Mouse (Mus musculus): ENCODE measurements around the gene Gm17349. TPM values are rescaled to one million over a fixed set of nuclear protein-coding genes. Genes with fewer than 3 reads are reported as not detected.

Gene Gm17349
- polyA plus RNA-seq (2012; rRNA removed) (not detected in 2 replicates), polyA plus RNA-seq (2014; fragmentation: Nextera tagmentation; extraction: Ambion mirVana) (not detected in 2 replicates)

DNA sequence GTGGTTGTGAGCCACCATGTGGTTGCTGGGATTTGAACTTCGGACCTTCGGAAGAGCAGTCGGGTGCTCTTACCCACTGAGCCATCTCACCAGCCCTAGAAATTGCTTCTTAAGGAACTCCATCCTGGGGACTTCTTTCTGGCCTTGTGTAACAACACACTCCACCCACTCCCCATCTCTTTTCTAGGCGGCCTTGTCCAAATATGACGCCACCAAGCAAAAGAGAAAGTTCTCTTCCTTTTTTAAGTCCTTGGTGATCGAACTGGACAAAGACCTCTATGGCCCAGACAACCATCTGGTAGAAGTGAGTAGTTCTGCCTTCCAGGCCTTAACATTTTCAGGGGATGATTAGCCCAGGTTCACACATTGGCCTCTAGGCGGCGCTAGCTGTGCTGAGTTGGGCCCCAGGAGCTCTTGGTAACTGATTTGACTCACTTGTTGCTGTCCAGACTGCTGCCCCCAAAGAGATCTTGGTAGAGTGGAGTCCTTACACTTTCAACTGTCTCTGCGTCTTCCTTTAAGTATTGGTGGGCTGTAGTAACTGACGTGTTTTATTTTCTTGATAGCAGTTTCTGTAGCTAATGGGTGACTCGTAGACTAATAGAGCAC lies at the start of gene Gm17349:
Gm17349 (minus strand) TSS at position 51 of the 609 bp plus-strand sequence.
- no peaks in the 10 kb centered on the region for H3K9me3 ChIP-seq (ENCODE audit: control insufficient read depth, low read length)
- no peak within 1 kb of the TSS for H3K4me2 ChIP-seq (ENCODE audit: low read depth)
- WGBS (ENCODE audit: insufficient replicate concordance): 59% methylated on average over 11 of the region's 11 CpGs
- H3K4me3 ChIP-seq (ENCODE audit: insufficient read depth in 1 of 2, low read depth in 2 of 2, low read length in 2 of 2): no peak within 1 kb of the TSS
- DNase-seq (ENCODE audit: low read depth in 3 of 3, low spot score in 3 of 3) (peak in 1 of 3 experiments; percentile 55), ATAC-seq (ENCODE audit: insufficient read depth) (no peak)
- peak; percentile 92 for TF ChIP-seq CTCF (IDR thresholded peaks at IDR 0.05; ENCODE audit: low read depth)
- no peak for TF ChIP-seq EP300 (IDR thresholded peaks at IDR 0.05; ENCODE audit: low read depth)
- no peak within 1 kb of the TSS for H3K27ac ChIP-seq
- peaks cover 17% of the 10 kb centered on the region for H3K36me3 ChIP-seq (replicated peaks; ENCODE audit: control insufficient read depth, insufficient read depth, low read depth)
- H3K27me3 ChIP-seq (ENCODE audit: control insufficient read depth, insufficient read depth, low read length): no peaks in the 10 kb centered on the region
- peaks cover 3 to 7% of the 10 kb centered on the region in 2 experiments; a peak in 2 of 4 replicates for H3K4me1 ChIP-seq (replicated peaks; ENCODE audit: control insufficient read depth in 2 of 2, insufficient read depth in 2 of 2, low read length in 1 of 2)
- no peak within 1 kb of the TSS for H3K9ac ChIP-seq (replicated peaks)

DNA sequence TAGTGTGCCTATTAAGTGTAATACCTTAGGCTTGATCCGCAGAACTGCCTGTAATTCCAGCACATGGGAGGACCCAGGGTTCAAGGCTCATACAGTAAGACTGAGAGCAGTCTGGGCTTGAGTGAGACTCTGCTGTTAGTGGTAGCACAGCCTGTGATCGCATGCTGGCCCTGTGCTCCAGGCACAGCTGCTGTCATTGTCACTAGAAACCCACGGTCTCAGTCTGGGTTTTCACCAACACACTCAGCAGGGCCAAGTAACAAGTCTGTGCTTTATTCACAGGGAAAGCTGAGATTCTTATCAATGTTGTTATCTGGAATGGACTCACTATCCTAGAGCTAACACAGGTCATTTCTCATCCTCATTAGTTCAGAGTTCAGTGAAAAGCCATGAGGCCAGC lies 48.9 kb upstream of the Gm17349 start:
- Histone ChIP-seq H3K27ac (no peak overlapping the region), H3K4me1 (replicated peaks; ENCODE audit: control insufficient read depth in 2 of 2, insufficient read depth in 2 of 2, low read length in 1 of 2) (peaks cover 0 to 4% of the 10 kb centered on the region in 2 experiments; a peak in 1 of 4 replicates), H3K4me3 (ENCODE audit: insufficient read depth in 1 of 2, low read depth in 2 of 2, low read length in 2 of 2) (no peak overlapping the region), H3K27me3 (ENCODE audit: control insufficient read depth, insufficient read depth, low read length) (no peaks in the 10 kb centered on the region), H3K9ac (replicated peaks) (no peak overlapping the region), H3K36me3 (replicated peaks; ENCODE audit: control insufficient read depth, insufficient read depth, low read depth) (no peaks in the 10 kb centered on the region), H3K9me3 (ENCODE audit: control insufficient read depth, low read length) (no peaks in the 10 kb centered on the region), H3K4me2 (ENCODE audit: low read depth) (no peak overlapping the region)
- TF ChIP-seq CTCF (IDR thresholded peaks at IDR 0.05; ENCODE audit: low read depth): no peak
- no peak for TF ChIP-seq EP300 (IDR thresholded peaks at IDR 0.05; ENCODE audit: low read depth)
- ATAC-seq (ENCODE audit: insufficient read depth) (no peak), DNase-seq (ENCODE audit: low read depth in 3 of 3, low spot score in 3 of 3) (no peak)
- 63% methylated on average over 3 of the region's 3 CpGs for whole genome bisulfite sequencing (ENCODE audit: insufficient replicate concordance)

DNA sequence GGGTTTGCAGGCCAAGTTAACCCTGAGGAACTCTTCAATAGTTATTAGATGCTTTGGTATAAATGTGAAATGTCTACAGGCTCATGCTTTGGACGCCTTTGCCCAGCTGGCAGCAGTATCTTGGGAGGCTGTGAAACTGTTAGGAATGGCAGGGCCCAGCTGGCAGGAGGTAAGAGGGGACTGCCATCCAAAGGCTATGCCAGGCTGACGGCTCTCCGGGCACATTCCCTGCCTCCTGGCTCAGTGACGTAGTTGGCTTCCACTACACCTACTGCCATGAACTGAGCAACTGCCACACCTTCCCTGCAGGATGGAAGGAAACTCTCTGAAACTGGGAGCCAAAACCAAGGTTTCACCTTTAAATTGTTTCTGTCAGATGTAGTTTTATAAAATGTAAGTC lies 34.9 kb upstream of the Gm17349 start:
- no peaks in the 10 kb centered on the region for H3K4me1 ChIP-seq (replicated peaks; ENCODE audit: control insufficient read depth in 2 of 2, insufficient read depth in 2 of 2, low read length in 1 of 2)
- ATAC-seq (ENCODE audit: insufficient read depth) (no peak), DNase-seq (ENCODE audit: low read depth in 3 of 3, low spot score in 3 of 3) (no peak)
- TF ChIP-seq EP300 (IDR thresholded peaks at IDR 0.05; ENCODE audit: low read depth) (no peak), CTCF (IDR thresholded peaks at IDR 0.05; ENCODE audit: low read depth) (no peak)
- no peak overlapping the region for H3K27ac ChIP-seq
- no peaks in the 10 kb centered on the region for H3K9me3 ChIP-seq (ENCODE audit: control insufficient read depth, low read length)
- no peaks in the 10 kb centered on the region for H3K27me3 ChIP-seq (ENCODE audit: control insufficient read depth, insufficient read depth, low read length)
- H3K36me3 ChIP-seq (replicated peaks; ENCODE audit: control insufficient read depth, insufficient read depth, low read depth): no peaks in the 10 kb centered on the region
- H3K4me3 ChIP-seq (ENCODE audit: insufficient read depth in 1 of 2, low read depth in 2 of 2, low read length in 2 of 2): no peak overlapping the region
- 73% methylated on average over 4 of the region's 4 CpGs for WGBS (ENCODE audit: insufficient replicate concordance)
- H3K9ac ChIP-seq (replicated peaks): no peak overlapping the region
- no peak overlapping the region for H3K4me2 ChIP-seq (ENCODE audit: low read depth)

DNA sequence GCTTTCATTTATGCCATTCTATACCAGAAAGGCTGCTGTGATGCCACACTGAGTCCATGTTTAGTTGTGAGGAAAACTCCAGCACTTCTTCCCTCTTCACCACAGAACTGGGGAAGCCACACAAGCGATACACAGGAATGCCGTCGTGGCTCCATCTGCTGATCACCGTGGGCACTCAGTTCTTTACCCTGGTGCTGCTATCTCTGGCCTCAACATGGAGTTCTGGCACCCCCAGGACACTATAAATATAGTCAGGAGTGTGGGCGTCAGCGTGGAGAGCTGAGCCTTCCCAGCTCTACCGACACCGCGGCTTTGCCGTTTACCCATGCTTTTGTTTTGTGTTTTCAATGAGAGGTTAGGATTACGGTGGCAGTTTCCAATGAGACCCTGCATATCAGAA lies 31.4 kb upstream of the Gm17349 start:
- no peak overlapping the region for H3K27ac ChIP-seq
- no peaks in the 10 kb centered on the region for H3K9me3 ChIP-seq (ENCODE audit: control insufficient read depth, low read length)
- H3K4me2 ChIP-seq (ENCODE audit: low read depth): no peak overlapping the region
- ATAC-seq (ENCODE audit: insufficient read depth) (no peak), DNase-seq (ENCODE audit: low read depth in 3 of 3, low spot score in 3 of 3) (no peak)
- no peak overlapping the region for H3K9ac ChIP-seq (replicated peaks)
- H3K4me1 ChIP-seq (replicated peaks; ENCODE audit: control insufficient read depth in 2 of 2, insufficient read depth in 2 of 2, low read length in 1 of 2): no peaks in the 10 kb centered on the region
- 85% methylated on average over 11 of the region's 11 CpGs for WGBS (ENCODE audit: insufficient replicate concordance)
- no peaks in the 10 kb centered on the region for H3K27me3 ChIP-seq (ENCODE audit: control insufficient read depth, insufficient read depth, low read length)
- no peak for TF ChIP-seq CTCF (IDR thresholded peaks at IDR 0.05; ENCODE audit: low read depth)
- no peak for TF ChIP-seq EP300 (IDR thresholded peaks at IDR 0.05; ENCODE audit: low read depth)
- no peak overlapping the region for H3K4me3 ChIP-seq (ENCODE audit: insufficient read depth in 1 of 2, low read depth in 2 of 2, low read length in 2 of 2)
- H3K36me3 ChIP-seq (replicated peaks; ENCODE audit: control insufficient read depth, insufficient read depth, low read depth): no peaks in the 10 kb centered on the region

DNA sequence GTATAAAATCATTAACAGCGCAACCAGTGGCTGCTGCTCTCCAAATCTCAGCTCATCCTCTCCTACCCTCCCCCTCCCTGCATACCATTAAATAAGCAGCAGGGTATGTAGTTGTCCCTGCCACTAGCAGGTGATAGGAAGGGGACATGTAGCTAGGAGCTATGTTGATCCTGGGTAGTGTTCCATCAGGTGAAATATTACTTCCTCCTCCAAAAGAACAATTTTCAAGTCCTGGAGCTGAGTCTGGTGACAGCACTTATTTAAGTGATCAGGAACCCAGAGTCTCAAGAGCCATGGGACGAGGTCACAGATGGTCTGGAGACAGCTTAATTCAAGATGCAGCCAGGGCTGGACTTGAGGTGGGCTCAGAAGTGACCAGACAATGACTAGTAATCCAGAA lies 30.3 kb upstream of the Gm17349 start:
- no peaks in the 10 kb centered on the region for H3K36me3 ChIP-seq (replicated peaks; ENCODE audit: control insufficient read depth, insufficient read depth, low read depth)
- no peaks in the 10 kb centered on the region for H3K4me1 ChIP-seq (replicated peaks; ENCODE audit: control insufficient read depth in 2 of 2, insufficient read depth in 2 of 2, low read length in 1 of 2)
- no peak overlapping the region for H3K4me3 ChIP-seq (ENCODE audit: insufficient read depth in 1 of 2, low read depth in 2 of 2, low read length in 2 of 2)
- WGBS (ENCODE audit: insufficient replicate concordance): 79% methylated on average over 2 of the region's 2 CpGs
- no peaks in the 10 kb centered on the region for H3K27me3 ChIP-seq (ENCODE audit: control insufficient read depth, insufficient read depth, low read length)
- no peak overlapping the region for H3K4me2 ChIP-seq (ENCODE audit: low read depth)
- ATAC-seq (ENCODE audit: insufficient read depth): no peak
- H3K9me3 ChIP-seq (ENCODE audit: control insufficient read depth, low read length): no peaks in the 10 kb centered on the region
- no peak overlapping the region for H3K9ac ChIP-seq (replicated peaks)
- no peak overlapping the region for H3K27ac ChIP-seq
- DNase-seq (ENCODE audit: low read depth in 3 of 3, low spot score in 3 of 3): no peak
- TF ChIP-seq CTCF (IDR thresholded peaks at IDR 0.05; ENCODE audit: low read depth): no peak

Measured in liver, embryonic 14.5 days (tissue).